Mouse (Mus musculus): ENCODE measurements at regions not wholly inside any gene's neighbourhood (a gene's known extent, or its start where the extent isn't known, plus 50 kb on each side); places are given as distances from the start of the nearest gene placed in this dataset.

DNA sequence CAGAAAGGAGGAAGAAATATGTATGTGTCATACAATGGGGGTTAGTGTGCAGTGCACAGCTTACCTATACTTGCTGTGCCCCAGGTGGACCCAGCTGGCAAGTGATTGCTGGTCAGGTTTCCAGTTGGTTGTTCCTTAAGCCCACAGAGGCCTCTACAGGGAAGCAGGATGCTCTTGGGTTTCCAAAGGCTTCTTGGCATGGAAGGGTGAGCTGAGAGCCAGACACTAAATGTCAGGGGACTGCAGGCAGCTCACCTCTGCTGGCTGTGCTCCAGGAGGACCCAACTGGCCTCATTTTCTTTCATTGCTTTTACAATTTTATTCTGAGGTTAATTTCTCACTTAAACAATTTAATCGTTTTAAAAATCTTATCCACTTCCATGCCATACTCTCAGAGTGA is 108.1 kb downstream of the Gm10184 start:
- no peak for TF ChIP-seq POLR2A (IDR thresholded peaks at IDR 0.05; ENCODE audit: borderline replicate concordance, control insufficient read depth, low read depth, low read length)
- TF ChIP-seq CTCF (IDR thresholded peaks at IDR 0.05; ENCODE audit: control insufficient read depth, insufficient read depth, low read length): no peak
- Histone ChIP-seq H3K4me1 (ENCODE audit: control insufficient read depth, insufficient read depth, low read length) (no peaks in the 10 kb centered on the region), H3K4me3 (replicated peaks; ENCODE audit: control insufficient read depth, low read depth, low read length) (no peak overlapping the region), H3K27ac (ENCODE audit: control insufficient read depth, insufficient read depth, low read depth, low read length, poor library complexity) (no peak overlapping the region)
- WGBS: 61% methylated on average over 1 of the region's 1 CpGs

DNA sequence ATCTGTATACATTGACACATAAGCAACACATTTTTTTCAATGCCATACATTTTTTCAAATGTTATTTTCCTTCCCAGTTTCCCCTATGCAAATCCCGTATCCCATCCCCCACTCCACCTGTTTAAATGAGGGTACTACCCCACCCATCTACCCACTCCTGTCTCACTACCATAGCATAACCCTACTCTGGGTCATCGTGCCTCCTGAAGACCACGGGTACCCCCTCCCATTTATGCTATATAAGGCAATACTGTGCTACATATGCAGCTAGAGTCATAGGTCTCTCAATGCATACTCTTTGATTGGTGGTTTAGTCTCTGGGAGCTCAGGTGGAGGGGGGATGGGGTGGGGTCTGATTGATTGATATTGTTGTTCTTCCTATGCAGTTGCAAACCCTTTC is 132.7 kb downstream of the Gm10184 start:
- Histone ChIP-seq H3K27ac (ENCODE audit: control insufficient read depth, insufficient read depth, low read depth, low read length, poor library complexity) (no peak overlapping the region), H3K4me1 (ENCODE audit: control insufficient read depth, insufficient read depth, low read length) (no peaks in the 10 kb centered on the region), H3K4me3 (replicated peaks; ENCODE audit: control insufficient read depth, low read depth, low read length) (no peak overlapping the region)
- TF ChIP-seq CTCF (IDR thresholded peaks at IDR 0.05; ENCODE audit: control insufficient read depth, insufficient read depth, low read length): no peak
- no peak for TF ChIP-seq POLR2A (IDR thresholded peaks at IDR 0.05; ENCODE audit: borderline replicate concordance, control insufficient read depth, low read depth, low read length)
- 74% methylated on average over 3 of the region's 3 CpGs for WGBS

DNA sequence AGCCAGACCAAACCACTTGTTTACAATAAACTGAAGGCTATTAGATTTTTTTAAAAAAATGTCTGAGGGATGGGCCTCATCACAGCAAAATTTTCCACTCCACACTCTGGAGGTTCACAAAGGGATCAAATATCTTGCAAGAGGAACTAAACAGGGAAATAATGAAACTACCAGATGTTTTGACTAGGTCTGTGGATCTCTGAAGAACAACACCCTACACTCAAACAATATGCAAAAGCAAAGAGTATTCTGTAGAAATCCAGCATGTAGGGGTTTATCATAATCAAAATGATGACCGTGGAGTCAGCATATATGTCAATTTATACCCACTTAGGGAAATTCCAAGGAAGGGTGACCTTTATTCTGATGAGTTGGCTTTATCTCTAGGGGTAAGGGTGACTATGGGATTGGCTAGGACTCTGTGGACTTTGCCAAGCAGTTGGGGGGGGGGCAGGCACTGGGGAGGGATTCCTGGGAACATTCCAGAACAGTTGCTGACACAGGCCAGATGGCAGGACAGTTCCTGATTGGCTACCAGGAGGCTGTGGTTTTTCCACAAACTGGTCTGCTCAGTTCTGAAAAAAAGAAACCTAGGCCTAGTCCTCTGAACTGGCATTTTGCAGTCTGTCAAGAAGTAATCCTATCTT is 143.9 kb downstream of the Gm10184 start:
- no peaks in the 10 kb centered on the region for H3K4me1 ChIP-seq (ENCODE audit: control insufficient read depth, insufficient read depth, low read length)
- 70% methylated on average over 1 of the region's 1 CpGs for WGBS
- TF ChIP-seq CTCF (IDR thresholded peaks at IDR 0.05; ENCODE audit: control insufficient read depth, insufficient read depth, low read length): no peak
- TF ChIP-seq POLR2A (IDR thresholded peaks at IDR 0.05; ENCODE audit: borderline replicate concordance, control insufficient read depth, low read depth, low read length): no peak

DNA sequence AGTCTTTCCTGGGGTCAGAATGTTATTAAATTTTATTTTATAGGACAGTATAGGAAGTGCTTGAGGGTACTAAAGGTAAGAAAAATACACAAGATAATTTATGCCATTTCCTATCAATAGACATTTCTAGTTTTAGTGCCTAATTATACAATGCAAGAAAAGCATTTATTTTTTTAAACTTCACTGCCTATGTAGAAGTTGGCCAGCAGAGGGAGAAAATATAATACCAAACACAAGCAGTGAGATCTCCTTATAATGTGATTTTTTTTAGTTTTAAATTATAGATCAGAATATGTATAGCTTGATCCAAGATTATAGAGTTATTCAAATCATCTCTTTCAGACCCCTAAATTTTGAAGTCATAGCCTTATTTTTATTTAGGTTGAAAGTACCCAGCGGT is 172.8 kb downstream of the Gm10184 start:
- no peak for TF ChIP-seq CTCF (IDR thresholded peaks at IDR 0.05; ENCODE audit: control insufficient read depth, insufficient read depth, low read length)
- TF ChIP-seq POLR2A (IDR thresholded peaks at IDR 0.05; ENCODE audit: borderline replicate concordance, control insufficient read depth, low read depth, low read length): no peak
- WGBS: 70% methylated on average over 1 of the region's 1 CpGs
- no peak overlapping the region for H3K27ac ChIP-seq (ENCODE audit: control insufficient read depth, insufficient read depth, low read depth, low read length, poor library complexity)
- no peaks in the 10 kb centered on the region for H3K4me1 ChIP-seq (ENCODE audit: control insufficient read depth, insufficient read depth, low read length)
- H3K4me3 ChIP-seq (replicated peaks; ENCODE audit: control insufficient read depth, low read depth, low read length): no peak overlapping the region

More for the DNA sequence above, 143.9 kb downstream of the Gm10184 start:
- H3K4me3 ChIP-seq (replicated peaks; ENCODE audit: control insufficient read depth, low read depth, low read length): no peak overlapping the region
- H3K27ac ChIP-seq (ENCODE audit: control insufficient read depth, insufficient read depth, low read depth, low read length, poor library complexity): no peak overlapping the region

DNA sequence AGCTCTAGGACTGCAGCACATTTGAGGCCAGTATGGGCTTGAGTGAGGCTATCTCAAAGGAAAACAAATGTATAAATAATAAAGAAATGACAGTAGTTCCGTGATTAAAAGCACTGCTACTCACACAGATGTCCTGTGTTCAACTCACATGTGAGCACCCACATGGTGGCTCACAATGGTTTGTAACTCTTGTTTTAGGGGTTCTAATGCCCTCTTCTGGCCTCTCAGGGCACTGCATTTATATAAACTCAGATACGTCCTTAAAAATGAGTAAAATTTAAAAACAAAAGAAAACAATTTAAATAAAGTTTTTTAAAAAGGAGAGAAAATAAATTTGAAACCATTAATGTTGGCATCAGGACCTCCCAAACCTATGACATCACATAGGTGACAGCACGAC is 184.7 kb downstream of the Gm10184 start:
- Histone ChIP-seq H3K27ac (ENCODE audit: control insufficient read depth, insufficient read depth, low read depth, low read length, poor library complexity) (no peak overlapping the region), H3K4me3 (replicated peaks; ENCODE audit: control insufficient read depth, low read depth, low read length) (no peak overlapping the region), H3K4me1 (ENCODE audit: control insufficient read depth, insufficient read depth, low read length) (no peaks in the 10 kb centered on the region)
- WGBS: 65% methylated on average over 3 of the region's 3 CpGs
- TF ChIP-seq CTCF (IDR thresholded peaks at IDR 0.05; ENCODE audit: control insufficient read depth, insufficient read depth, low read length): no peak
- TF ChIP-seq POLR2A (IDR thresholded peaks at IDR 0.05; ENCODE audit: borderline replicate concordance, control insufficient read depth, low read depth, low read length): no peak

DNA sequence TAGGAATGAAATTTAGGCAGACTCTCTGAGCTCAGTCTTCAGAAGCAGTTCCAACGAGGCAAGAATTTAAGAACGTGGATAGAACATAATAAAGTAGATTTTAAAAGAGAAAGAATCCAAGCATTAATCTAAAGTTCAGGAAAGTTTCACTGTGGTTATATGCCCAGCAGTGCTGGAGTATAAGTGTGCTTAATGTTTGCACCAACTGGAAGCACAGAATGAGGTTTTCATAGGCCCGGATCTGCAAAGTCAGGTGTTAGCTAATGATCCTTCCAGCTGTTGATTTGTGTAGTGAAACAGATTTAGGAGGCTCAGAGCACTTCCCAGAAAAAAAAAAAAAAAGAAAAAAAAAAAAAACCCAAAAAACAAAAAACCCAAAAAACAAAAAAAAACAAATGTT is 228.5 kb downstream of the Gm10184 start:
- Histone ChIP-seq H3K4me1 (ENCODE audit: control insufficient read depth, insufficient read depth, low read length) (no peaks in the 10 kb centered on the region), H3K4me3 (replicated peaks; ENCODE audit: control insufficient read depth, low read depth, low read length) (no peak overlapping the region), H3K27ac (ENCODE audit: control insufficient read depth, insufficient read depth, low read depth, low read length, poor library complexity) (no peak overlapping the region)
- WGBS: 78% methylated on average over 3 of the region's 3 CpGs
- no peak for TF ChIP-seq CTCF (IDR thresholded peaks at IDR 0.05; ENCODE audit: control insufficient read depth, insufficient read depth, low read length)

DNA sequence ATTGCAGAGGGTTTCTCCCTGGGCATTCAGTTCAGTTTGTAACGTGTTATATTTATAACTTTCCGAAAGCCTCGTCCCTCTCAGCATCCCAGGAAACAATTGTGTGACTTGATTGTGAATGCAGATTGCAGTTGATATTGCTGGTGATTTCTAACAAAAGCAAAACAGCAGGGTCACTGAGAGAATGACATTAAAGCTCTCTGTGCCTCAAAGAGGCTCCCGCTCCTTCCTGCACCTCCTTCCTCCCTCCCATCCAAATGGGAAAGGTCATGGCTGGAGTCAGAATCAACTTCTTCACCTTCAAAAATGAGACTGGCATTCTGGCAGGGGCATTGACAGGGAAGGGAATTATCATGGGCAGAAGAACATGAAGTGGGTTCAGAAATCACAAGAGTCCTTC is 251.9 kb downstream of the Gm10184 start:
- Histone ChIP-seq H3K27ac (ENCODE audit: control insufficient read depth, insufficient read depth, low read depth, low read length, poor library complexity) (no peak overlapping the region), H3K4me1 (ENCODE audit: control insufficient read depth, insufficient read depth, low read length) (no peaks in the 10 kb centered on the region), H3K4me3 (replicated peaks; ENCODE audit: control insufficient read depth, low read depth, low read length) (no peak overlapping the region)
- TF ChIP-seq CTCF (IDR thresholded peaks at IDR 0.05; ENCODE audit: control insufficient read depth, insufficient read depth, low read length): no peak
- no peak for TF ChIP-seq POLR2A (IDR thresholded peaks at IDR 0.05; ENCODE audit: borderline replicate concordance, control insufficient read depth, low read depth, low read length)
- WGBS: 78% methylated on average over 4 of the region's 4 CpGs

DNA sequence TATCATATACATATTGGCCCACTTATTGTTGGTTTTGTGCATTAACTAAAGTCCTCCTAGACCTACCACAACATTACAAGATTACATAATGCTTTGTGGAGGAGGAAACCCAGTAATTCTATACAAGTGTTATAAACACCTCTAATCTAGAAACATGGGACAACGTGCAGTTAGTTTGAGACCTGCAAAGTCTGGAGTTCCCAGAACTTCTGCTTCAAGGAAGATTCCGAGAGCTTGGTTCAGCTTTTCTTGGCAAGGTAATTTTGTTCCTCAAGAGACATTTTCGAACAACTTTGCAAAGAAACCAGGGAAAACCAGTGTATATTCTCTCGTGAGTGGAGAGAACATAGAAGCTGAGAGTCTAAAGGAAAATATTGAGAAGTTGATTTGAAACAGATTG is 254.0 kb downstream of the Gm10184 start:
- H3K4me1 ChIP-seq (ENCODE audit: control insufficient read depth, insufficient read depth, low read length): no peaks in the 10 kb centered on the region
- H3K27ac ChIP-seq (ENCODE audit: control insufficient read depth, insufficient read depth, low read depth, low read length, poor library complexity): no peak overlapping the region
- 73% methylated on average over 4 of the region's 4 CpGs for WGBS
- TF ChIP-seq POLR2A (IDR thresholded peaks at IDR 0.05; ENCODE audit: borderline replicate concordance, control insufficient read depth, low read depth, low read length) (no peak), CTCF (IDR thresholded peaks at IDR 0.05; ENCODE audit: control insufficient read depth, insufficient read depth, low read length) (no peak)
- no peak overlapping the region for H3K4me3 ChIP-seq (replicated peaks; ENCODE audit: control insufficient read depth, low read depth, low read length)
